Mouse (Mus musculus) c-Kit-positive CD71-positive TER-119-negative erythroid progenitor cells, embryonic 14.5 days (primary cell): ENCODE measurements around the gene Pdcl2.

Experiments
- DNase-seq: peaks from one replicate; pipeline ENCODE4 v3.0.0-alpha.2; 2013; ENCODE audit warnings: low read depth

Gene Pdcl2

DNA sequence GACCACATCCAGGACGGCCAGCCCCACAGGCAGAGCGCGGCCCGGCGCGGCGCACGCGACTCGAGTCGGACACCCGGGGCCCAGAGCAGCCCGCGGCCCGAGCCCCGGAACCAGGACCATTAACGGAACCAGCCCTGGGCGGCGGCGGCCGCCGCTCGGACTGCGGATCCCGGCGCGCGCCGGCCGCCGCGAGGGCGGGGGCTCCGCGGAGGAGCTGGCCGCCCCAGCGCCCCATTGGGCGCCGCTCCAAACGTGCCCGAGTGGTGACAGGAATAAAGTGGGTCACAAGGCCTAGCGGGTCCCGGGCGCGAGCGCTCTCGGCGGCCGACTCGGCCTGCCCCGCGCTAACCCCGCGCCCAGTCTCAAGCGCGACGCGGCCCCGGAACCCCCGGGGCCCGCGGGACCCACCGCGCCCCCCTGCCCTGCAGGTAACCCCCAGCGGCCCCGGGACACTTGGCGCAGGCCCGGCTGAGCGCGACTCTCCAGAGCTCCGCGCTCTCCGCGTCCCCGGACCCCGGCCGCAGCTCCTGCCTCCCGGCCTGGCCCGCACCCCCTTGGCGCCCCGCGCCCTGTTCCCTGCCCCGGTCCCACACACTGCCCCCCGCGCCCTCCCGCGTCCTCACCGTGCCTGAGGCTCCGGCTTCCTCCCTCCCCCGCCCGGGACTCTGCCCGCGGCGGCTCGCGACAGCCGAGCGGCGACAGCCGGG, 27.1 kb downstream of the Pdcl2 start:
- DNase-seq = peak; percentile 59

- DNase-seq = no peak
Observed at GRCm38 (mm10) chr5:76303379-76303744, 27.6 kb downstream of the Pdcl2 start.

DNA sequence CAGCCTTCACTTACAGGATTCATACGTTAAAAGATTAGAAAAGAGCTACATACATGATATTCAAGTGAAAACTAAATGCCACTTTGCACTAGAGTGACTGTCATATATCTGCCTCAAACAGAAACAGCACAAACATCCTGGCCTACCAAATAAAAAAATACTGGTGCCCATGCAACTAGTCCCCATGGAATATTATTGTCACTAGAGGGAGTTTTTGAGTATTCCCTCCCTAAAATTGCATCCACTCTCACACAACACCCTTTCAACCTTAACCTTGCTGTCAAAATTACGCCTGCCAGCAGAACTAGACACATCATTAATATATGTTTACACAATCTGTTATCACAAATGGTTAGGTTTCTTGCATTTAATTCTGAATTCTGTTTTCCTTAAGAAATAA, 28.9 kb downstream of the Pdcl2 start:
- no peak for DNase-seq

DNA sequence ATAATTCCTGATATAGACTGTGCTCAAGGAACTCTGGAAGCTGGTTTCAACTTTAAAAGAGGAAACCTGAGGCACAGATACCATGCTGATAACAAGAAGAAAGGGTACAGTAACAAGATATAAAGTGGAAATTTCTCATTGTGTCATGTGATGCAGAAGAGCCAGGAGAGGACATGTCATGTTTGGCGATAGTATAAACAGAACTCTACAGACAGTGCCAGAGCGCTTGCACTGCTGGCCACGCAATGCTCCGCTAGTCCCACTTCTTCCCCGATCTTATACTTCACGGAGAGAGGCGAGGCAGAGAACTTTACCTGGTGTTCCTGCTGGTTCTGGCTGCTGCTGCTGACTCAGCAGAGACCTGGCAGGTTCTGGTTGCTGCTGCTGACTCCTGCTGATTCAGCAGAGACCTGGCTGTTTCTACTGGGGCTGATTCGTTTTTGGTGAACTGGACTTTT, 41.7 kb downstream of the Pdcl2 start:
- no peak for DNase-seq

- no peak for DNase-seq
Observed at GRCm38 (mm10) chr5:76288256-76288655, 42.7 kb downstream of the Pdcl2 start.

GRCm38 (mm10) chr5:76287062-76287461, 43.9 kb downstream of the Pdcl2 start:
- DNase-seq = no peak

DNA sequence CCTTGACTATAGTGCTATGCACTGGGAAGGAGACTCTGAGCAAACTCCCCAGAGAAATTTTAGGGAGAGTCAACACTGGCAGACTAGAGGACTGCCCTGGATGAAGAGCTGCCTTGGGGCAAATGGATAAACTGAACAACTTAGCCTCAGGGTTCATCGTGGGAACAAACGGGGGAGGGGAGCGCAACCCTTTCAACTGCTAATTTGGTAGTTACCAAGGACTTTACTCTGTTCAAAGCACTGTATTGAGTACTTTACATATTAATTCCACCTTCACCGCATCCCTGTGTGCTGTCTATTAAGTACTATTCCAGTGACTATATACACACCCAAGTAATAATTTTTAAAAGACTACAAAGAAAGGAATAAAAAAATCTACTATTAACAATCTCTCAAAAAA, 45.3 kb downstream of the Pdcl2 start:
- DNase-seq = no peak

- peak; percentile 44 for DNase-seq
Observed at GRCm38 (mm10) chr5:76283890-76284289, 47.1 kb downstream of the Pdcl2 start.

GRCm38 (mm10) chr5:76274977-76275376, 56.0 kb downstream of the Pdcl2 start:
- DNase-seq = no peak
